In the genomic region with DNA sequence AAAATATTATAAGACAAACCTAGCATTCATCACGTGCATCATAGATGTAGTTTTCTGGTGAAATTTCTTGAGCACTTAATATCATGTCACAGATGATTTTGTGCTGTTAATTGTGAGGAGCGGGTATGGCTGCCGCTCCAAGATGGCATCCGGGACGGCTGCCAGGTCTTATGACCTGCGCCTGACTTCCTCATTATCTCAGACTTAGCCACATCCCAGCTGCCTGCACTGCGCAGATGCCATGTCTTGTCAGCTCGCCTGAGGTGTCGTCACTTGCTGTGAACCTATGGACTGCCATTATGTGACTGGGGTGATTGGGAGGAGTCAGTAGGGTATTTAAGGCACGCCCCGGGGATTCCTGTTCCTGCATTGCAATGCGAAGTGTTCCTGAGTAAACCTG, we compare ENCODE assay signal across 7 mouse cellular contexts.
DNase-seq lines count a peak whose midpoint lies in the region; ATAC-seq and TF ChIP-seq lines count a peak whose summit lies in the region.
"Not testable (repeated sequence)": the region's sequence is repeated elsewhere in the genome, so short reads cannot be mapped to it uniquely, and the experiment has no call there.

No protein-coding gene starts in this region.

- H3K9me3 ChIP-seq in hindbrain, postnatal 0 days (ENCODE audit: low read length); midbrain, postnatal 0 days (ENCODE audit: low read length): not testable (repeated sequence)

- H3K4me2 ChIP-seq in hindbrain, postnatal 0 days (ENCODE audit: low read depth, low read length); midbrain, postnatal 0 days (ENCODE audit: low read depth, low read length, poor library complexity, severe bottlenecking): not testable (repeated sequence)

- H3K27ac ChIP-seq in hindbrain, postnatal 0 days; midbrain, postnatal 0 days (ENCODE audit: low read depth, low read length): not testable (repeated sequence)

- H3K4me1 ChIP-seq in hindbrain, postnatal 0 days (ENCODE audit: insufficient read depth, low read length); midbrain, postnatal 0 days (ENCODE audit: insufficient read depth, low read length): not testable (repeated sequence)

- peak; percentile 51; the same call in 1 of the 2 replicates for ATAC-seq in hindbrain, postnatal 0 days
- ATAC-seq in midbrain, postnatal 0 days (ENCODE audit: low FRiP score): not testable (repeated sequence)

- not testable (repeated sequence) for H3K27me3 ChIP-seq in hindbrain, postnatal 0 days (ENCODE audit: insufficient read depth, low read length); midbrain, postnatal 0 days (ENCODE audit: insufficient read depth, low read length)

- H3K9ac ChIP-seq in hindbrain, postnatal 0 days (replicated peaks; ENCODE audit: low read length); midbrain, postnatal 0 days (replicated peaks; ENCODE audit: low read length, poor library complexity, severe bottlenecking): not testable (repeated sequence)

- H3K4me3 ChIP-seq in hindbrain, postnatal 0 days (ENCODE audit: low read length); midbrain, postnatal 0 days (ENCODE audit: low read depth, low read length): not testable (repeated sequence)

- not testable (repeated sequence) for TF ChIP-seq CTCF in hindbrain, postnatal 0 days (IDR thresholded peaks at IDR 0.05; ENCODE audit: low read depth); midbrain, postnatal 0 days (IDR thresholded peaks at IDR 0.05)

- whole genome bisulfite sequencing in hindbrain, postnatal 0 days: 71% methylated on average over 12 of the region's 12 CpGs
- WGBS in midbrain, postnatal 0 days: 88% methylated on average over 12 of the region's 12 CpGs

- DNase-seq in ES-CJ7 (ENCODE audit: low read depth, low spot score) (peak; percentile 9), MN1 (ENCODE audit: low spot score) (peak; percentile 87), adipocyte (ENCODE audit: low spot score) (peak; percentile 30)
- DNase-seq in cerebellum, postnatal 10 days: peak; percentile 53 to 55
- peak; percentile 69 for DNase-seq in heart, adult 11 months
- peak; percentile 31 for DNase-seq in hindbrain, postnatal 0 days (ENCODE audit: low spot score)
- peak; percentile 37 for DNase-seq in midbrain, postnatal 0 days (ENCODE audit: low spot score)

- not testable (repeated sequence) for H3K36me3 ChIP-seq in hindbrain, postnatal 0 days (ENCODE audit: insufficient read depth, low read length); midbrain, postnatal 0 days (ENCODE audit: insufficient read depth, low read length)

Comparison
In these comparisons a context has a peak if more than half of its experiments do, and no peak if none do; other contexts are left out.
1. DNase-seq: peak in every context shown above with its lines; median percentile 87 in MN1; 69 in heart, adult 11 months; 54 in cerebellum, postnatal 10 days; 37 in midbrain, postnatal 0 days; 31 in hindbrain, postnatal 0 days; 30 in adipocyte; 9 in ES-CJ7.